Mouse (Mus musculus): Measurements from ENCODE around the gene Nbeal2. TPM values are rescaled to one million over a fixed set of nuclear protein-coding genes. Genes with fewer than 3 reads are reported as not detected.

Gene Nbeal2
- polyA plus RNA-seq, 1 experiment = 78.9 TPM

- Histone ChIP-seq H3K4me1 (ENCODE audit: control insufficient read depth, insufficient read depth, insufficient read length) (peaks cover 3% of the 10 kb centered on the region; the same call in 1 of the 2 replicates), H3K27me3 (ENCODE audit: control insufficient read depth, insufficient read depth, low read length) (no peaks in the 10 kb centered on the region), H3K36me3 (ENCODE audit: control insufficient read depth, insufficient read depth, low read length) (peaks cover 25% of the 10 kb centered on the region), H3K27ac (ENCODE audit: insufficient read depth, low read length) (no peak overlapping the region), H3K4me3 (ENCODE audit: extremely low read depth, insufficient read depth, insufficient read length) (no peak overlapping the region)
- TF ChIP-seq CTCF (IDR thresholded peaks at IDR 0.05; ENCODE audit: extremely low read depth, insufficient read depth, insufficient read length, insufficient replicate concordance) = peak; percentile 19; the same call in 1 of the 2 replicates
- TF ChIP-seq POLR2A (IDR thresholded peaks at IDR 0.05; ENCODE audit: low read depth, low read length) = no peak
- no peak for DNase-seq (ENCODE audit: low read depth in 1 of 2, low spot score in 2 of 2)
- WGBS = 81% methylated on average over 7 of the region's 7 CpGs
Observed at GRCm38 (mm10) chr9:110620180-110620579, 33.8 kb downstream of the Nbeal2 start.

GRCm38 (mm10) chr9:110617081-110617480 is 36.9 kb downstream of the Nbeal2 start:
- TF ChIP-seq POLR2A (IDR thresholded peaks at IDR 0.05; ENCODE audit: low read depth, low read length) = no peak
- TF ChIP-seq CTCF (IDR thresholded peaks at IDR 0.05; ENCODE audit: extremely low read depth, insufficient read depth, insufficient read length, insufficient replicate concordance) = no peak
- peaks cover 40% of the 10 kb centered on the region for H3K36me3 ChIP-seq (ENCODE audit: control insufficient read depth, insufficient read depth, low read length)

GRCm38 (mm10) chr9:110611471-110611870 is 42.5 kb downstream of the Nbeal2 start:
- TF ChIP-seq POLR2A (IDR thresholded peaks at IDR 0.05; ENCODE audit: low read depth, low read length) (no peak), CTCF (IDR thresholded peaks at IDR 0.05; ENCODE audit: extremely low read depth, insufficient read depth, insufficient read length, insufficient replicate concordance) (no peak)
- H3K27ac ChIP-seq (ENCODE audit: insufficient read depth, low read length) = no peak overlapping the region
- 86% methylated on average over 3 of the region's 3 CpGs for WGBS
- H3K36me3 ChIP-seq (ENCODE audit: control insufficient read depth, insufficient read depth, low read length) = peaks cover 28% of the 10 kb centered on the region
- H3K4me3 ChIP-seq (ENCODE audit: extremely low read depth, insufficient read depth, insufficient read length) = no peak overlapping the region
- no peaks in the 10 kb centered on the region for H3K27me3 ChIP-seq (ENCODE audit: control insufficient read depth, insufficient read depth, low read length)
- DNase-seq (ENCODE audit: low read depth in 1 of 2, low spot score in 2 of 2) = no peak
- H3K4me1 ChIP-seq (ENCODE audit: control insufficient read depth, insufficient read depth, insufficient read length) = no peaks in the 10 kb centered on the region

More at GRCm38 (mm10) chr9:110617081-110617480, 36.9 kb downstream of the Nbeal2 start:
- Histone ChIP-seq H3K27me3 (ENCODE audit: control insufficient read depth, insufficient read depth, low read length) (no peaks in the 10 kb centered on the region), H3K4me3 (ENCODE audit: extremely low read depth, insufficient read depth, insufficient read length) (no peak overlapping the region), H3K4me1 (ENCODE audit: control insufficient read depth, insufficient read depth, insufficient read length) (no peaks in the 10 kb centered on the region), H3K27ac (ENCODE audit: insufficient read depth, low read length) (no peak overlapping the region)
- 68% methylated on average over 3 of the region's 3 CpGs for WGBS
- DNase-seq (ENCODE audit: low read depth in 1 of 2, low spot score in 2 of 2) = no peak

GRCm38 (mm10) chr9:110583521-110583920 is 70.4 kb downstream of the Nbeal2 start:
- no peaks in the 10 kb centered on the region for H3K4me1 ChIP-seq (ENCODE audit: control insufficient read depth, insufficient read depth, insufficient read length)
- TF ChIP-seq POLR2A (IDR thresholded peaks at IDR 0.05; ENCODE audit: low read depth, low read length) = no peak
- TF ChIP-seq CTCF (IDR thresholded peaks at IDR 0.05; ENCODE audit: extremely low read depth, insufficient read depth, insufficient read length, insufficient replicate concordance) = no peak
- no peak overlapping the region for H3K4me3 ChIP-seq (ENCODE audit: extremely low read depth, insufficient read depth, insufficient read length)
- H3K36me3 ChIP-seq (ENCODE audit: control insufficient read depth, insufficient read depth, low read length) = peaks cover 8% of the 10 kb centered on the region
- WGBS = 90% methylated on average over 1 of the region's 1 CpGs
- no peaks in the 10 kb centered on the region for H3K27me3 ChIP-seq (ENCODE audit: control insufficient read depth, insufficient read depth, low read length)
- DNase-seq (ENCODE audit: low read depth in 1 of 2, low spot score in 2 of 2) = no peak
- H3K27ac ChIP-seq (ENCODE audit: insufficient read depth, low read length) = no peak overlapping the region

- H3K27ac ChIP-seq (ENCODE audit: insufficient read depth, low read length) = no peak overlapping the region
- 92% methylated on average over 2 of the region's 2 CpGs for WGBS
Observed at GRCm38 (mm10) chr9:110582161-110582560, 71.8 kb downstream of the Nbeal2 start.

More at GRCm38 (mm10) chr9:110582161-110582560, 71.8 kb downstream of the Nbeal2 start:
- H3K27me3 ChIP-seq (ENCODE audit: control insufficient read depth, insufficient read depth, low read length) = no peaks in the 10 kb centered on the region
- H3K4me3 ChIP-seq (ENCODE audit: extremely low read depth, insufficient read depth, insufficient read length) = no peak overlapping the region
- no peak for DNase-seq (ENCODE audit: low read depth in 1 of 2, low spot score in 2 of 2)
- H3K36me3 ChIP-seq (ENCODE audit: control insufficient read depth, insufficient read depth, low read length) = peaks cover 10% of the 10 kb centered on the region
- no peak for TF ChIP-seq POLR2A (IDR thresholded peaks at IDR 0.05; ENCODE audit: low read depth, low read length)
- H3K4me1 ChIP-seq (ENCODE audit: control insufficient read depth, insufficient read depth, insufficient read length) = no peaks in the 10 kb centered on the region

Other genes starting within 250 kb of the Nbeal2 start
- 35.8 and 35.9 TPM in 2 replicates for gene Ptpn23, start 245.9 kb downstream of the Nbeal2 start, polyA plus RNA-seq (2012; rRNA removed)
- 54.9 and 71.8 TPM in 2 replicates for gene Ngp, start 234.4 kb downstream of the Nbeal2 start, polyA plus RNA-seq (2012; rRNA removed)
- gene Klhl18, start 177.5 kb downstream of the Nbeal2 start, polyA plus RNA-seq (2012; rRNA removed) = 22.5 and 23.1 TPM in 2 replicates
- 1.3 and 2.1 TPM in 2 replicates for gene Kif9, start 177.2 kb downstream of the Nbeal2 start, polyA plus RNA-seq (2012; rRNA removed)
- 49.4 and 51.8 TPM in 2 replicates for gene Setd2, start 121.6 kb downstream of the Nbeal2 start, polyA plus RNA-seq (2012; rRNA removed)
- gene Nradd, start 29.7 kb downstream of the Nbeal2 start, polyA plus RNA-seq (2012; rRNA removed) = 5.2 and 5.5 TPM in 2 replicates
- 103 and 110 TPM in 2 replicates for gene Ccdc12, start 2.3 kb upstream of the Nbeal2 start, polyA plus RNA-seq (2012; rRNA removed)
- gene Myl3, start 87.7 kb upstream of the Nbeal2 start, polyA plus RNA-seq (2012; rRNA removed) = 0.94 TPM in 1 of 2 replicates, not detected in the other
- gene Pth1r, start 93.0 kb upstream of the Nbeal2 start, polyA plus RNA-seq (2012; rRNA removed) = 11.0 and 14.0 TPM in 2 replicates
- gene Prss42, start 144.0 kb upstream of the Nbeal2 start, polyA plus RNA-seq (2012; rRNA removed) = not detected in 2 replicates
- gene Prss44, start 159.8 kb upstream of the Nbeal2 start, polyA plus RNA-seq (2012; rRNA removed) = not detected in 2 replicates
- gene Prss43, start 172.5 kb upstream of the Nbeal2 start, polyA plus RNA-seq (2012; rRNA removed) = not detected in 2 replicates
- gene Prss45, start 180.4 kb upstream of the Nbeal2 start, polyA plus RNA-seq (2012; rRNA removed) = not detected in 2 replicates
- not detected in 2 replicates for gene Prss46, start 190.3 kb upstream of the Nbeal2 start, polyA plus RNA-seq (2012; rRNA removed)
- 3.5 and 5.5 TPM in 2 replicates for gene Prss50, start 203.8 kb upstream of the Nbeal2 start, polyA plus RNA-seq (2012; rRNA removed)
- gene Als2cl, start 225.7 kb upstream of the Nbeal2 start, polyA plus RNA-seq (2012; rRNA removed) = 58.9 and 64.3 TPM in 2 replicates
- 2.9 and 3.0 TPM in 2 replicates for gene Tmie, start 226.0 kb upstream of the Nbeal2 start, polyA plus RNA-seq (2012; rRNA removed)